Mouse (Mus musculus) erythroid progenitor cell, adult 5-6 weeks (primary cell): Measurements from ENCODE around the gene 4922502D21Rik. TPM values are rescaled to one million over a fixed set of nuclear protein-coding genes. Genes with fewer than 3 reads are reported as not detected.

Source experiments
- ATAC-seq: replicated peaks from 2 replicates; pipeline ENCODE4 v1.8.0; 2016; ENCODE audit warnings: moderate number of reproducible peaks, mild to moderate bottlenecking, moderate TSS enrichment, inconsistent platforms; ENCODE audit not compliant: poor library complexity, low FRiP score, severe bottlenecking
- total RNA-seq, 2 experiments: library from RNA; stranded (forward) in 1 of 2; stranded (reverse) in 1 of 2; fragments of 150-400 nt in 1 of 2; fragments of 186-747, 209-891 nt in 1 of 2; gene quantifications; 2 replicates each; pipeline versions ENCODE4 v1.2.3 to v1.2.4; 2015 to 2017; ENCODE audit warnings: low replicate concordance in 2 of 2

4922502D21Rik gene
- total RNA-seq, 2 experiments from 2014 or later = not detected

DNA sequence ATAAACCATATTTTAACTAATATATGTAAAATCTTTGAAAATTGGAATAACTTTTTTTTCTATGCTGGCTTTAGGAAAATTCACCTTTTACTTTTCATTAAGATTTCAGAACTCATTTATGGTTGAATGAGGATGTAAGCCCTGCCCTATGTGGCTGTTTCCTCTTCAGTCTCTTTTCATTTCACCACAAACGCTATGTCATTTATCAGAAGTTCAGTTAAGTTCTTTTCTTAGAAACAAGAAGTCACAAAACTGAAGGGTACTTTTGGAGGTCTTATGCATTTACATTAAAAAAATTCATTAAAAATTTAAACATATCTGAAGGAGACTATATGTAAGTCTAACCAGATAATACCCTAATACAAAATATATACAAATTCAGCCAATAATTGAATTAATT lies 15.9 kb downstream of the 4922502D21Rik start:
- no peak for ATAC-seq

DNA sequence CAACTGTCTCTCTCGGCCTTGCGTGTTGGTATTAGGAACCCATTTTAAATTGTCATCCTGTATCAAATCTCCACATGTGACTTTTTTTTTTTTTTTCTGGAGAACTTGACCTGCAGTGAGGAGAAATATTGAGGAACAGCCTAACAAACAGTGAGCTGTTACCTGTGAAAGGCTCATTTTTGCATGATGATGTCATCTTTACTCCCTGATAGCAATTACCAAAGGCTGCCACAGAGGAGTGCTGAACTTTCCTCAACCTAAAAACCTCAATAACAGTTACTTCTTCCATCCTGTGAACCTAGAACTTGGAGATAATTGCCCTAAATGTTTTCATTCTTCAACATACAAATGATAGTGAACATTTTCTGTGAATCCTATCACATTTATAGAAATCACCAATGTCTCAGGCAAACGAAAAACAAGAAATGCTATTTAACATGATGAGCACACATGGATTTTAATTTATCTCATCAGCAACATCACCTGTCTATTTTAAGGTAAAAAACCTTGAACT lies 16.9 kb downstream of the 4922502D21Rik start:
- no peak for ATAC-seq

DNA sequence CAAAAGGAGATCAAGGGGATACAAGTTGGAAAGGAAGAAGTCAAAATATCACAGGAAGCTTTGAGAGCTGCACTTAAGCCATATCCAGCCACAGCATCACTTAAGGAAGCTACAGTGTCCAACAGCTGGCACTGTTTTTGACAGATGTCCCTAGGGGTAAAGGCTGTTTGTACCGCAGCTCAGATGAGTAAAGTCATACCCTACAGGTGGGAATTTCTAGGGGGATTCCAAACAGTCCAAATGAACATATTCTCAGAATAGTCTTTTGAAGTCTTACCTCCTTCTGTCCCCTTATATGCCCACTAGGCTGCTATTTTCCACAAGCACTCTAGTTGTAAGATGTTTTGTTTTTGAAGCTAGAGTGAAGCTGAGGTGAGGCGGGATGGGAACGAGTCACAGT lies 19.1 kb downstream of the 4922502D21Rik start:
- ATAC-seq = no peak

DNA sequence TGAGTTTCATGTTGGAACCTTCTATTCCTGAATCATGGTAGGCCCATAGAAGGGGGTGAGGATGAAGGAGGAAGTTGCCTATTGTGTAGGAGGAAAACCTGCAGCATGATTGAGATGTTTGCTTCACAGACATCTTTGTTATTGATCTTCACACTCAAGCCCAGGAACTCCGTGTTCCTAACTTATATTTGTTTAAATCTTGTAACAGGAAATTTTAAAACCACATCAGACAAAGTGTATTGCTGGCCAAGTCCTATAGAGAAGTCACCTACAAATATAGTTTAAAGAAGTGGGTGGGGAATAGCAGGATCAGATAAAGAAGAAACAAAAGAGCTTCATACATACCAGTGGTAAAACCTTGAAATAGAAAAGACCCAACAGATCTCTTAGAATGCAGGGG lies 27.4 kb downstream of the 4922502D21Rik start:
- ATAC-seq = no peak

DNA sequence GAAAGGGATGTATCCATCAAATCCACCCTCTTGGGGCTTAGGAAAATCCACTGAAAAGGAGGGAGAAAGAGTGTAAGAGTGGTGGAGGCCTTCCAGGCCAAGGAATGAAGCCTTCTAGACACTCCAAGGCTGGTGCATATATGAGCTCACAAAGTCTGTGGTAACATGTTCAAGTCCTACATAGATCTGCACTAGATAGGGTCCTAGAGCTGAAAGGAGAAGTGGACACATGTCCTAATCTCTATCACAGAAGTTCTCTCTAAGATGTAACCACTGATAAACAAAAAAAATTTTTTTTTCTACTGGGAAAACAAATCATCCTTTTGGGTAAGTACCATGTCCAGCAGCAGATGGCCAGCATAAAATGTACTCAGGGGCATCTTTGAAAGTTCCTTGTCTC lies 42.9 kb downstream of the 4922502D21Rik start:
- ATAC-seq = no peak

DNA sequence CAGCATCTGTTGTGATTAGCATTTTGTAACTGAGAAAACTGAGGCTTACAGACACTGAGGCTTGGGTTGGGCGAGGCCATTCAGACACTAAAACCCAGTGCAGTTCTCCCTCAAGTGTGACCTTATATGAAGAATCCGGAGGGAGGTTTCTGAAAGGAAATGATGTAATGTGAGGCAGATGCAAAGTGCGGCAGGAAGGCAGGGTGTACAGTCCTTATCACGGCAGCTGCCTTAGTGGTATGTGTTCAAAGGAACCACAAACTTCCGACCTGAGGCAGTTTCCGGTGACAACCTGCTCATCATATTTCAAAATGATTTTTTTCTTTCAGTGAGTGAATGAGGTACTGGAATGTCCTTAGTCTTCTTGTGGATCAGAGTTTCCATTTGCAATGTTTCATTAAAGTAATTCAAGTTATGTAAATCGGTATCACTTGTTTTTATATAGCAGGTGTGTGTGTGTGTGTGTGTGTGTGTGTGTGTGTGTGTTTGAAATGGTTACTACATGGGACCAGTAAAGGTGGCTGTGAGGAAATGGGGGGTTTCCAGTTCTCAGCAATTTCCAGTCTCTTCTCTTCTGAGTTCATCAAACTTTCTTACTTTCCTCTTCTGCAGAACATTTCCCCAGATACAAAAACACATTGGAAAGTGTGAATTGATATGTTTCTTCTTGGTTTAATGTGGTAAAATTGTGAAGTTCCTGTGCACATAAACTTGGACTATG lies 47.1 kb downstream of the 4922502D21Rik start:
- ATAC-seq = no peak

DNA sequence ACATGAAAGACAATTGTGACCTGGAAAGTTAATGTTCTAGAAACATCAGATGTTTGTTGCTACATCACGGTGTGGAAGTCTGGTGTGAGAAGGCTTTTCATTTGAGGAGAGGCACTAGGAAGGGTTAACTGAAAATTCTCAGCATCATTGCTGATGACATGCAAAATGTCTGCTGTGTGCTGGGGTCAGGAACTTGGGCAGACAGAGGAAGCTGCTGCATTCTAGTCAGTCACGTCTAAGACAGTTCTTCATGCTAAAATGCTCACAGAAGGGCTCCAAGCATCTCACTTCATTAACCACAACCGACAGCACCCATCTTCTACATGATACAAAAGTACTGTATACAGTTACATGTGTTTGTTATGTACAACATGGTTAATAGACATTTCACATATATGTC lies 48.3 kb downstream of the 4922502D21Rik start:
- no peak for ATAC-seq

DNA sequence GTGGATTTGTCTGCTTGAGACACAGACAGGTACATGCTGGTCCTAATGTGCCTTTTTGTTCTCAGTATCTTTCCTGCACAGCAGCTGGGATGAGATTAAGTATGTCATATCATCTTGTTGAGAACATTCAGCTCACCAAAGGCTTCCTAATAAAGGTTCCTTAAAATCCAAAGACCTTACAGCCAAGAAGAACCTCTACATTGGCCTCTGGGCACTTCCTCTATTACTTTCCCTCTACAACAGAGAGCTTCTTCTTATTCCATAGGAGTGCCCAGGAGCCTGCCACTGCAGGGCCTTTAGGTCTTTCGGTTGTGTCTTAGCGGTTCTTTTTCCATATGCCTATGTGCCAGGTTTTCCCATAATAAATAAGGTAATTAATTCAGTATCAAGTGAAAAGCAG lies 55.1 kb downstream of the 4922502D21Rik start:
- ATAC-seq = no peak

DNA sequence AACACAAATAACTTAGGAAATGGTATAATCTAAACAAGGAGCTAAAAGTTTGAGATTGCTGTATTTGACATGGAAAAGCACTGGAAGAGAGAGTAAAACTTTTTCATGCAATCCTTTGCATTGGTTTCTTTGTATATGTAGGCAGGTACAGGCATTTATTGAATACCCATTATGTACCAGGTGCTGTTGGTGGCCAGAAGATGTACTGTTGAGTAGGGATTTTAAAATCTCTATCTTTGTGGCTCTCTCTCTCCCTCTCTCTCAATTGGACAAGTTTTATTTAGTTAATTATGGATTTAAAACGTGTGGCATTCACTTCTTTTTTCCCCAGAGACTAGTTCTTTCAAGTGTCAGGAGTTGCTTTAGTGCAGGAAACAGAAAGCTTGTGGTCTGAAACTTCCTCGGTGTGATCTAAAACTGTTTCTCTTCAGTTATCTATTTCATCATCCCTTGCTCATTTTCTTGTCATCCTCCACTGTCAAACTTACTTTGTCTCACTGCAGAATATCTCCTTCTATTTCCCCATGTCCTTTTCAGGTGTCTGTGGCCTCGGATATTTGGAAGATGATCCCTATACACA lies 55.9 kb downstream of the 4922502D21Rik start:
- no peak for ATAC-seq

DNA sequence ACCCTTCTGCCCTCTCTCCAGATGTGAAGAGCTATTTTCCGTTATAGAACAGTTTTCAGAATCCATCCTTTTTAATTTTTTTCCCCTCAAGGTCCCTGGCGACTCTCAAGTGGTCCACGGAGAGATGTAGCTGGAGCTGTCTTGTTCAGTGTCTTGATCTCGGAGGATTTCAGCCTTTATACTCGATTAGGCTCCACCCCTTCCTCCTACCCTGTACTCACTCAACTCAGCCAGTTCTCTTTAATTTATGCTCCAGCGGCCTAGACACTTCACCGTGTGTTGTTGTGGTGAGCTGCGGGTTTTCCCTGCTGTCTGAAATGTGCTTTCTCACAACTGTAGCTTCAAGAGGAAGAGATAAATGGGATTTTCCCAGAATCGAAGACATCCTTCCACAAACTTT lies 56.4 kb downstream of the 4922502D21Rik start, which contains the start of gene Cd69:
Gene Cd69, minus strand, starts transcription at position 217 of the 400 bp plus-strand sequence.
- 0 out of 2 replicates have a peak, but pooled peaks have one; percentile 14 for ATAC-seq

DNA sequence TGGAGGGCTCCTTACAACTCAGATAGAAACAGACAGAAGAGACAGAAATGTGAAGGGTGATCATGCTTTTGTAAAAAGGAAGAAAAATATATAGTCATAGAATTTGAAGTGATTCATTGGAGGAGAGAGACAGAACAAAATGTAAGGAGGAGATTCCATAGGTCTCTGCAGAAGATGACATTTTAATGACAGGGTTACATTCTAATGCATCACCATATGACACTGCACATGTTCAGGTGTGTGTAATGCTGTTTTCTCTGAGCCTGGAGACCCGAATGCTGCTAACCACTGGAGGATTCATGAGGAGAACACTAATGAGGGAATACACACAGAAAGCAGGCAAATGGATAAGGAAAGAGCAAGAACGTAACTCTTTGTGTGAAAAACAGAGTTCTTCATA lies 57.1 kb downstream of the 4922502D21Rik start:
- no peak for ATAC-seq

DNA sequence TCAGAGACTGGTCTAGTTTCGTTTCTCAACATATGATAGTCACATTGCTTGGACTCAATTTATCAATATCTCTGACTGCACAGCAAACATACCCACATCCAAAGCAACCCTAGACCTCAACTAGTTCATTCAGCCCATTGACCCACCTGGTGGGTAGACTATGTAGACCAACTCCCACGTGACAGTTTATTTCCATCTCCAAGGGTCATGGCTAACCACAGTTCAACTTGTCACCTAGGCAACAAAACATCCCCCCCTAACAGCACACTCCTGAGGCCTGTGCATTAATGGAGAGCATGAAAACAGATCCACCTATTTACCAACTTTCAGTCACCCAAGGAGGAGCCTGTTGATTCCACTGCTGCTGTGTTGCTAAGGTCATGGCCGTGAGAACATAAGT lies 57.9 kb downstream of the 4922502D21Rik start:
- no peak for ATAC-seq

Other genes starting within 250 kb of the 4922502D21Rik start
- gene Clec2e, start 230.9 kb downstream of the 4922502D21Rik start, total RNA-seq (2015; ENCODE audit: low replicate concordance) = not detected in 2 replicates
- not detected in 2 replicates for gene Clec2e, start 230.9 kb downstream of the 4922502D21Rik start, total RNA-seq (2017; ENCODE audit: low replicate concordance)
- gene Clec2d, start 151.2 kb downstream of the 4922502D21Rik start, total RNA-seq (2015; ENCODE audit: low replicate concordance) = 2.5 and 14.3 TPM in 2 replicates
- 31.2 and 44.5 TPM in 2 replicates for gene Clec2d, start 151.2 kb downstream of the 4922502D21Rik start, total RNA-seq (2017; ENCODE audit: low replicate concordance)
- 24.3 and 26.3 TPM in 2 replicates for gene Cd69, start 56.4 kb downstream of the 4922502D21Rik start, total RNA-seq (2015; ENCODE audit: low replicate concordance)
- gene Cd69, start 56.4 kb downstream of the 4922502D21Rik start, total RNA-seq (2017; ENCODE audit: low replicate concordance) = 10.1 and 13.2 TPM in 2 replicates
- gene Clec12a, start 10.9 kb upstream of the 4922502D21Rik start, total RNA-seq (2015; ENCODE audit: low replicate concordance) = 97.3 and 115 TPM in 2 replicates
- gene Clec12a, start 10.9 kb upstream of the 4922502D21Rik start, total RNA-seq (2017; ENCODE audit: low replicate concordance) = 48.9 and 86.8 TPM in 2 replicates
- gene Clec12b, start 54.1 kb upstream of the 4922502D21Rik start, total RNA-seq (2015; ENCODE audit: low replicate concordance) = not detected in 2 replicates
- not detected in 2 replicates for gene Clec12b, start 54.1 kb upstream of the 4922502D21Rik start, total RNA-seq (2017; ENCODE audit: low replicate concordance)
- 8.3 TPM in 1 of 2 replicates, not detected in the other for gene Clec1b, start 65.5 kb upstream of the 4922502D21Rik start, total RNA-seq (2015; ENCODE audit: low replicate concordance)
- 2.7 TPM in 1 of 2 replicates, not detected in the other for gene Clec1b, start 65.5 kb upstream of the 4922502D21Rik start, total RNA-seq (2017; ENCODE audit: low replicate concordance)
- gene Clec9a, start 77.1 kb upstream of the 4922502D21Rik start, total RNA-seq (2015; ENCODE audit: low replicate concordance) = 0.72 TPM in 1 of 2 replicates, not detected in the other
- 0.13 TPM in 1 of 2 replicates, not detected in the other for gene Clec9a, start 77.1 kb upstream of the 4922502D21Rik start, total RNA-seq (2017; ENCODE audit: low replicate concordance)
- gene Clec1a, start 120.2 kb upstream of the 4922502D21Rik start, total RNA-seq (2015; ENCODE audit: low replicate concordance) = not detected in 2 replicates
- gene Clec1a, start 120.2 kb upstream of the 4922502D21Rik start, total RNA-seq (2017; ENCODE audit: low replicate concordance) = 2.0 TPM in 1 of 2 replicates, not detected in the other
- 3.4 and 4.3 TPM in 2 replicates for gene Olr1, start 175.4 kb upstream of the 4922502D21Rik start, total RNA-seq (2015; ENCODE audit: low replicate concordance)
- 2.2 and 5.6 TPM in 2 replicates for gene Olr1, start 175.4 kb upstream of the 4922502D21Rik start, total RNA-seq (2017; ENCODE audit: low replicate concordance)
- gene Tmem52b, start 180.8 kb upstream of the 4922502D21Rik start, total RNA-seq (2015; ENCODE audit: low replicate concordance) = not detected in 2 replicates
- gene Tmem52b, start 180.8 kb upstream of the 4922502D21Rik start, total RNA-seq (2017; ENCODE audit: low replicate concordance) = not detected in 2 replicates
- 2.1 and 6.5 TPM in 2 replicates for gene Gabarapl1, start 201.4 kb upstream of the 4922502D21Rik start, total RNA-seq (2015; ENCODE audit: low replicate concordance)
- 9.8 and 17.5 TPM in 2 replicates for gene Gabarapl1, start 201.4 kb upstream of the 4922502D21Rik start, total RNA-seq (2017; ENCODE audit: low replicate concordance)
- not detected in 2 replicates for gene Klre1, start 246.1 kb upstream of the 4922502D21Rik start, total RNA-seq (2015; ENCODE audit: low replicate concordance)
- gene Klre1, start 246.1 kb upstream of the 4922502D21Rik start, total RNA-seq (2017; ENCODE audit: low replicate concordance) = not detected in 2 replicates